Mouse (Mus musculus): ENCODE measurements around the gene Lrsam1.

The Lrsam1 gene

GRCm38 (mm10) chr2:32926330-32927075, 34.9 kb downstream of the Lrsam1 start:
- DNase-seq (ENCODE audit: low spot score), result no peak

DNA sequence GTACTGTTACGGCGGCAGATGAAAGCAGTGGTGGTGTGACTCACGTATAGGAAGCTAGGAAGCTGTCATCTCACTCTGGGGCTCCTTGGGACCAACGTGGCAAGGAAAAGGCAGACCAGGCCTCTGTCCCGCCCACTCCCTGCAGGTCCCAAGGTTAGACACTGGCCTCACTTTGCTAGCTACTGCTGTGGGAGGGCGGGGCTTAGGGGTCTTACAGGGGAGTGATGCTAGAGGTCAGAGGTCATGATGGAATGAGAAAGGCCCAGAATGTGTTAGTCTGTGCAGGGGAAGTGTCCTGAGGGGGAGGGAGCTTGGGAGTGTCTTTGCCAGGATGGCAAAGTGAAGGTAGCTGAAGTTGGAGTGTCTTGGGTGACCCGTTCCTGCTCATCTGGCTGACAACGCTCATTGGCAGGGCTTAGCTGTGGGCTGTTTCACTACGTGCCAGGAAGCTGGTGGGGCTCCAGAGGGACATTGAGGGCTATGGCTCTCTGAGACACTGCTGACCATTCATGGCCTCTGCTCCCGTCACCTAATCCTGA, 37.0 kb downstream of the Lrsam1 start:
- DNase-seq (ENCODE audit: low spot score), result no peak

DNA sequence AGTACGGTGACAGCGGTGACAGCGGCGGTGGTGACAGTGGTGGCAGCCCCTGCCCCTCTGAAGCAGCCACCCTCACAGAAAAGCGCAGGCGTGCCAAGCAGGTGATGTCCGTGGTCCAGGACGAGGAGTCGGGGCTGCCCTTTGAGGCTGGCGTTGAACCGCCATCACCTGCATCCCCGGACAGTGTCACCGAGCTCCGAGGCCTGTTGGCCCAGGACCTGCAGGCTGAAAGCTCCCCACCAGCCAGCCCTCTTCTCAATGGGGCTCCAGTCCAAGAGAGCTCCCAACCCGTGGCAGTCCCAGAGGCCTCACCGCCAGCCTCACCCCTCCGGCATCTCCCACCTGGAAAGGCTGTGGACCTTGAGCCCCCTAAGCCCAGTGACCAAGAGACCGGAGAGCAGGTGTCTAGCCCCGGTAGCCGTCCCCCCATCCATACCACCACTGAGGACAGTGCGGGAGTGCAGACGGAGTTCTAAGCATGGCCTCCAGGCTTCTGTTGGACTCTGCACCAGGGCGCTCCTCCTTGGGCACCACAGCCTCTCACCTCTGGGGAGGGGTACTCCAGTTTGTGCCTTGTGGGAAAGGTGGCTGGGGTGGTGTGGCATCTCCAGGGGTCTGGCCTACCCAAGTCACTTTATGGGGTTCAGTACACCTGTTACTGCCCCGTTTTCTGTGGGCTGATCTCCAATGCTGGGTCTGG, 37.7 kb downstream of the Lrsam1 start:
- DNase-seq (ENCODE audit: low spot score), result no peak

DNA sequence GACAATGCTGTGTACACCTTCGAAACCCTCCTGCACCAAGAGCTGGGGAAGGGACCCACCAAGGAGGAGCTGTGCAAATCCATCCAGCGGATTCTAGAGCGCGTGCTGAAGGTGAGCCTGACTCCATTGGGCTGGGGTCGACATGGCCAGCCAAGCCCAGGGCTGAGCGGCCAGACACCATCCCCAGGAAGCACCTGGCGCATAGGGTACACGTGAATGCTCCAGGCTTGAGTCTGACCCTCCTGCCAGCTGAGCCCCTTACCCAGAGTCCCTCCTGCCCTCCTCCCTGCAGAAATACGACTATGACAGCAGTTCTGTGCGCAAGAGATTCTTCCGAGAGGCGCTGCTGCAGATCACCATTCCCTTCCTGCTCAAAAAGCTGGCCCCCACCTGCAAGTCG, 38.9 kb downstream of the Lrsam1 start:
- DNase-seq (ENCODE audit: low spot score), result no peak

DNA sequence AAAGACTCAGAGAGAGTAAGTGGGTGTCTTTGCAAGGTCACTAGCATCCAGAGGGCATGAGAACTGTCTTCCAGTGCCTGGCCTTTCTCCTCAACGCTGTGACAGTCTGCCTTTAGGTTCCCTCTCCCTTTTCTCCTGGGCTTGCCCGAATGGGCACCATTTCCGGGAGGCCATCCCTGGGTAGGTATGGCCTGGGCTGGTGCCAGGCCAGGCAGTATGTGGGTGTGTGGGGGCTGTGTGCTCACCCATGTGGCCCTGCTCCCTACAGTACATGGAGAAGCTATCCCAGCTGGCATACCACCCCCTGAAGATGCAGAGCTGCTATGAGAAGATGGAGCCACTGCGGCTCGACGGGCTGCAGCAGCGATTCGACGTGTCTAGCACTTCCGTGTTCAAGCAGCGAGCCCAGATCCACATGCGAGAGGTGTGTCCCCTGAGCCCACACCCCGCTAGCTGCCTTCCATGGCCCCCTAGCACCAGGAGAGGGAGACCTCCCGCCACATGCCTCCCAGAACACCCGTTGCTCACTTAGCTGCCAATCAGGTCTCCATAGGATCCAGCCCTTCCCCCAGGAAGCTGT, 39.5 kb downstream of the Lrsam1 start:
- no peak for DNase-seq (ENCODE audit: low spot score)

GRCm38 (mm10) chr2:32921235-32921634, 40.2 kb downstream of the Lrsam1 start:
- no peak for DNase-seq (ENCODE audit: low spot score)

GRCm38 (mm10) chr2:32918391-32918790, 43.0 kb downstream of the Lrsam1 start:
- DNase-seq (ENCODE audit: low spot score), result no peak

GRCm38 (mm10) chr2:32917526-32917925, 43.9 kb downstream of the Lrsam1 start:
- DNase-seq (ENCODE audit: low spot score), result no peak

GRCm38 (mm10) chr2:32914896-32915295, 46.5 kb downstream of the Lrsam1 start:
- peak; percentile 51 for DNase-seq (ENCODE audit: low spot score)

DNA sequence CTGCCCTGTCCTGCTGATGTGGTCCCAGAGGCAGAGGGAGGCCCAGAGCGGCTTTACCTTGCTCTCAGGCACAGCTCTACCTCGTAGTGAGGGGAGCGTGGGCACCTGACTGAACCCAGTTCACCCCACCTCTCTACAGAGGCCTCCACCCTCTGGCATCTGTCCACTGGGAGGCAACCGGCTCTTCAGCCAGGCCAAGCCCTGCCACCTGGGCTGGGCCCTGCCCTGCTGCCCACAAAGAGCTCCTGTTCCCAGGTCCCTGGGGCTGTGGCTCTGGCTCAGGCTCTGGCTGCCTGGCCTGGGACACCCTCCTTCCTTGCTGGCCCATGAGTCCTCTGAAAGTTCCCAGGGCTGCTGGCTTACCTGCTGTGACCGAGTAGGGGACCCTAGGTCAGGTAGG, 47.1 kb downstream of the Lrsam1 start:
- no peak for DNase-seq (ENCODE audit: low spot score)

- DNase-seq (ENCODE audit: low spot score), result no peak
These were observed 49.1 kb downstream of the Lrsam1 start for GRCm38 (mm10) chr2:32912210-32912804.

GRCm38 (mm10) chr2:32911639-32912182, 49.7 kb downstream of the Lrsam1 start:
- no peak for DNase-seq (ENCODE audit: low spot score)

DNA sequence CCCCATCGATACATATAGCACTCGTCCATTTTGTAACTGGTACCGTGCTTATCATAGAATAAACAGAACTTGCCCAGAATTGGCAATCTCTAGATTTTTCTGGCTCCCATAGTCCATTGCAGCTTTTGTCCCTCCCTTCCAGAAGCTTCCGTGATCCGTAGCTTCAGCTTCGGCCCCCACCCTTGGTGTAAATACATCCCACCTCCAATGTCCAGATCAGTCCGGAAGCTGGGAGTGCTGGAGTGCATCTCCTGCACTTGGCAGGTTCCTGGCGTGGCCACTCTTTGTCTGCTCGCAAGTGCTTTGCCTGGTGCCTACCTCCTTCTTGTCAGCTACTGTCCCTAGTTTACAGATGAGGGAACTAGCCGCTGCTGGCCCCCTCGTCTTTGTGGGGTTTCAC, 52.6 kb downstream of the Lrsam1 start:
- DNase-seq (ENCODE audit: low spot score), result no peak

GRCm38 (mm10) chr2:32908272-32908671, 53.1 kb downstream of the Lrsam1 start:
- no peak for DNase-seq (ENCODE audit: low spot score)

DNA sequence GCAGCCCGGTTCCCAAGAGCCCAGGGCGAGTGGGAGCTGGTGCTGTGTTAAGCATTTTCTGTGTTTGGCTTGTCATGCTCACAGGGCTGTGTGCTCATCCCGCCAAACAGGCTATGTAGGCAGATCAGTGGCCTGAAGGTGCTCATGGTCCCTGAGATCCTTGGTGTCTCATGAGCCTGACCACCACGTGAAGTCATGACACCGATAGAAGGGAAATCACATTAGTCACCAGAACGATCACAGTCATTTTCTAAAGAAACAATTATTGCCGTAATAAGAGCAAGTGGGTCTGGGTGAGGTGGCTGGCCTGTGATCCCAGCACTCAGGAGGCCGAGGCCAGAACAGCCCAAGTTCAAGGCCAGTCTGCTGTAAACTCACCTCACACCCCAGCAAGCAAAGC, 54.0 kb downstream of the Lrsam1 start:
- DNase-seq (ENCODE audit: low spot score), result no peak

GRCm38 (mm10) chr2:32905297-32905696, 56.1 kb downstream of the Lrsam1 start:
- no peak for DNase-seq (ENCODE audit: low spot score)

GRCm38 (mm10) chr2:32904637-32905036, 56.8 kb downstream of the Lrsam1 start:
- DNase-seq (ENCODE audit: low spot score), result no peak

- DNase-seq (ENCODE audit: low spot score), result no peak
These were observed 57.9 kb downstream of the Lrsam1 start for GRCm38 (mm10) chr2:32903470-32903869.

- no peak for DNase-seq (ENCODE audit: low spot score)
These were observed 59.3 kb downstream of the Lrsam1 start for GRCm38 (mm10) chr2:32902126-32902525.

DNA sequence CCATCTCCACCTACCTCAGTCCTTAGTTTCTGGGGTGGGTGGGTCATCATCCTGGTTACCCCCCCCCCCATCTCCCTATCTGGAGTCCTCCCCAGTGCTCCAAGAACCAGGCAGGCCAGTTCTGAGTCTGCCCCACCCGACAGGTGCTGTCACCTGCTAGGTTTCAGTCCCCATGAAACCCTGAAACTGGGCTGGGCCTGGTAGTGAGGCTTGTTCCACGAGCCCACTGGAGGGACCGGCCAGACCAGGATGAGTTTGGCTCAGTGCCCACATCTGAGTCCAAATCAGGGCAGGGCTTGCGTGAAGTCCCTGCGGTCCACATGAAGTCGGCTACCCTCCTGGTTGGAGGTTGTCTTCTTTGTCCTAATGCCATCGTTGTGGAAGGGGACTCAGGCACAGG, 62.4 kb downstream of the Lrsam1 start:
- no peak for DNase-seq (ENCODE audit: low spot score)

DNA sequence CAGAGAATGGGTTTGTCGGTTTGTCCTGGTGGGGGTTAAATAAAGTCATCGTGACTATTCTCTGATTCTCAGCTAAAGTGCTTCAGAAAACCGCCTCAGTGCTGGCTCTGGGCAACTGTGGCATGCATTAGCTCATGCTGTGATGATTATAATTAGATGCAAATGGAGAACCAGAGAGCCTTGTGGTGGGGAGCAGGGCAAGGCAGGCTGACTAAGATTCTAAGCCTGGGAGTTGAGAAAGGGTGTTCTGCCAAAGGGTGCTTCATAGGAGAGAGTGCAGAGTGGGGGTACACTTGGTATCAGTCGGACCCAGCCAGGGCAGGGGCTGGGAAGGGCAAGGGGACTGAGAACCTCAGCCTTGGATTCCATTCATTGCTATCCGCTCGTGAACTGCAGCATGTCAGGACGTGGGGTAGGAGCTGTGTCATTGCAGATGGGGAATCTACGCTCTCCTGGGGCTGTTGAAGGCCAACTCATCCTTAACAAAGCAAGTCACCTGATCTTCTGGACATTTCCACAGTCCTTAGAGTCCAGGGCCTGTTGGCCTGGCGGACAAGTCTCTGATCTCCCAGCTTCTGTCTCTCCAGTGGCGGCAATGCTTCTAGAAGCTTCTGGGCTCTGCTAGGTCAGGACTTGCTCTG, 64.8 kb downstream of the Lrsam1 start:
- no peak for DNase-seq (ENCODE audit: low spot score)

DNA sequence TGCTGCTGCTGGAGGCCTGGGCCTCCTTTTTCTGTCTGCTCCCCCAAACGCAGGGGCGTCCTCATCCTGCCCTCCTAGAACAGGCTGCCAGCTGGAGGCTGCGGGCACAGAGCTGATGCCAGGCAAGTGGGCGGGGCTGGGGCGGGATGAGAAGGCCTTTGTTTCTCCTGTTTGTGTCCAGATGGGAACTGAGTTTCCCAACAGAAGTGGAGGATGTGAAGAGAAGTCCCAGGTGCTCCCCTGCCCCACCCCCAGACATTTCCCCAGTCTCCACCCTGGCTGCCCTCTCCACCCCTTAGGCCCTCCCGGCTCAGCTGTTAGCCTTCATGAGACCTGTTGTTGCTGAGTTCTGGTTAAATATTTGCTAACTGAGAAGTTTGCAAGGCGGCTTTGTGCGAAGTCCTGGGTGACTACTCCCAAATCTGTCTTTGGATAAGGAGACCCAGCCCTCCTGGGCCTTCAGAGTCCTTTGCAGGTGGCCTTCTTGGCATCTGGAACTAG, 65.8 kb downstream of the Lrsam1 start:
- DNase-seq (ENCODE audit: low spot score), result no peak
